Mouse (Mus musculus) frontal cortex, postnatal 25 days (tissue): Measurements from ENCODE around the gene Prmt1.
A peak's percentile ranks its signal among the peaks of the same experiment; 100 is the strongest.

Source experiments
- DNase-seq, 2 experiments: peaks; one replicate each; pipeline ENCODE4 v3.0.0; 2022; ENCODE audit warnings: low spot score in 2 of 2

Prmt1 gene

DNA sequence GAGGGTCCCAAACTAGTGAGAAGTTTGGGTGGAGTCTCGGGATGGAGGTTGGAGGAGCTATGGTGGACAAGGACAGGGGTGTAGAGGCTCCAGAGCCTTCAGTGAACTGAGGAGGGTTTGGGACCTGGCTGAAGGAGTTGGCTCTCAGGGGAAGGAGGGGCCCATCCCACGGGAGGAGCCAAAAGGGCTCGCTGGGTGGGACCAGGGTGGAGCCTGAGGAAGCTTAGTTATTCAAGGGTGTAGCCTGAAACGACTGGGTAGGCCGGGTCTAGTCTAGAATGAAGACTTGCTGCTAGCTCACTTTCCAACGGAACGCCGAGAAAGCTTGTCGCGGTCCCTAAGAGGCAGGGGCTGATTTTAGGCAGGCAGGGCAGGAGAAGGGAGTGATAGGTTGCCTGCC, 34.4 kb downstream of the Prmt1 start:
- DNase-seq: no peak

DNA sequence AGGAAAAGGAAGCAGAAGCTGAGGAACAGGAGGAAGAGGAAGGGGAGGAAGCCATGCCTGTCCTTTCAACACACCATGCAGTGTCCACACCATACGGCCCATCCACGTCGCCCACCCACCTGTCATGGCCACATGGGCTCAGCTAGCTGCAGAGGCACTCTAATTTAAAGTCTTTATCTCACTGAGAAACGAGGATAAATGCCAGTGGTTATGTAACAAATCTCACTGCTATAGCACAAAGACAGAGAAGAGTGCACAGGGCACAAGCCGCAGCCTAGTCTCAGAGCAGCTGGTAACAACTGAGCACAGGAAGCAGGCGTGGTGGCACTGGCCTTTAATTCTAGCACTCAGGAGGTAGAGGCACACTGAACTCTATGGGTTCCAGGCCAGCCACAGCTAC, 36.4 kb downstream of the Prmt1 start:
- no peak for DNase-seq

DNA sequence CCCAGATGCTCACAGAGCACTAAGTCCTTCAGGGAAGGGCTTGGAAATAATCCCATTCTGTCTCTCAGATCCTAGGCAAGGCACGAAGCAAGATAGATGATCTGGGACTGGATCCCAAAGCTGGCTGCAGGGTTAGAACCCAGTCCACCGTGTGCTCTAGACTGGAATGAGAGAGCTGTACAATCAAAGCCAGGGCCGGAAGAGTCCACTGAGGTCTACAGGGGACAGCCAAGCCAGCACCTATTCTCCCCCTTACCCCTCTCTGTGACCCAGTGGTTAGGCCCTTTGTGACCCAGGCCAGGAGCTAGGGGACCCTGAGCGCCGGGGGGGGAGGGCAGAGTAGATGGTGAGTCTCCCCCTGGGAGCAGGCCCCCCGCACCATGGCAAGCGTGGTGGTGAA, 43.5 kb downstream of the Prmt1 start, which contains the start of gene Tsks:
Tsks (plus strand) TSS at position 301 of the 400 bp plus-strand sequence.
- no peak for DNase-seq

DNA sequence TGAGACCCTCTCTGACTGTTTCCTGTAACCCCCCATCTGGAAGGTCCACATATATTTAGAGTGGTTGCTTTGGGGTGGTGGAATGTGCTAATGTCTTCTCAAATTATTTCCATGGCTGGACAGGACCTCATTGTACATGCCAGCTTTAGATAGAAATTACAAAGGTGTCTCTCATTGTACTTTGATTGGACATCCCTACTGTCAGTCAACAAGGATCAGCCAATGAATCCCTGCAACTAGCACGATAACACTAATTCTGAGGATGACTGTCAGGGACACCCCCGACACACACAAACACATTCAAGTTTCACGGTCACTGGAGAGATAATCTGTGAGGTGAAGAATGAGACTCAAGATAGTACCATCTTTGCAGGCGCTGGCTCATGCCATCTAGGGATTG, 47.7 kb downstream of the Prmt1 start:
- DNase-seq: no peak

DNA sequence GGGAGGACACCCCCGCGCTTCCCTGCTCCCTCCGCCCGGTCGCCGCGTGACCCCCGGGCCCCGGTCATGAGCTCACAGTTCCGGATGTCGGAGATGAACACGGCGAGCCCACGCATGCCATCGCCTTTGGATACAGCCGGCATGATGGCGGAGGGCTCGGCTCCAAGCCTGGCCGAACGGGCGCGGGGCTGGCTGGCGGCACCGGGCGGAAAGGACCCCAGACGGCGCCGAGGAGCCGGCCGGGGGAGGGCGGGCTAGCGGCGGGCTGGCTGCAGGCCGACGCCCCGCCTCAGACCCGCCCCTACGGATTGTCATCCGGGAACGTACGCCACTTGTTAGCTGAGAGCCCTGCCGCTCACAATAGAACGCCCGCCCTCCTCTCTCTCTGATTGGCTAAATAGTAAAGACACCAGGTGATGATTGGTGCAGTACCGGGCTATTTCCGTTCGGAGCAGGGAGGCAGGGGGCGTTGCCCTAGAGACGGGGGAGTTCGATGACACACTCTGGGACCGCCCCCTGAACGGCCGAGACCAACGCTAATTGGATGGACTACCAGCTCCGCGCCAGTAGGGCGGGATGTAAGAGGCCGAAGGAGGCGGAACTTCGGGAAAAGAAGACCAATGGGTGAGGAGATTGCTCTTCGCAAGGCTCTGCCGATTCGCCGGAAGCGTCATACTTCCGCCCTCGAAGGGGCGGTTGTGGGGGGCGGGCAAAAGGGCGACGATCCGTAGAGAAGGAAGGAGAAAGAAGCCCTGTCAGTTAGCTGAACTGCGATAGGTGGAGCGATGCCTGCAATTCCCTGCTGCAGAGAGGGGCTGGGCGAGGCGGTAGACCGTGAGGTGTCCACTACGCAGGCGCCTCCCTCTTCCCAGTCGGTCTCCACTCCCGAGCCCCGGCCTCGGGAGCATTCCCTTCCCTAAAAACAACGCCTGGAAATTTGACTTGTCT, 56.9 kb downstream of the Prmt1 start, which contains the start of gene Ap2a1:
Ap2a1 (minus strand) TSS at position 293 of the 948 bp plus-strand sequence.
- peak; percentile 97 to 99 for DNase-seq

DNA sequence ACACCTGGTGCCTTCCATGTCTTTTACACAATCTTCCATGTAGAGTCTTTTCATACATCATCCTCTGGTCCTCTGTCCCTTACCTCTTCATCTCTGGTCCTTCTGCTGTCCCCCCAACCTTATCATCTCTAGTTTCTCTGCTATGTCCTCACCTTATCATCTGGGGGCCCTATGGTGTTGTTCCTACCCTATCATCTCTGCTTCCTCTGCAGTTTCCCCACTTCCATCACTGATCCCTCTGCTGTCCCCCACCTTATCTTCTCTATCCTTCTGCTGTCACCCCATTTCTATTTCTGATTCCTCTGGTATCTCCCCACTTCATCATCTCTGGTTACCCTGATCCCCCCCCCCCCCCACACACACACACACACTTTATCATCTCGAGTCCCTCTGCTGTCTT, 57.8 kb downstream of the Prmt1 start:
- no peak for DNase-seq
